Mouse (Mus musculus) spleen, postnatal 14 days (tissue): ENCODE data around the gene Cdkn1c.

ENCODE experiments used
- DNase-seq, 2 experiments: peaks; one replicate each; pipeline ENCODE4 v3.0.0; 2021 to 2022; ENCODE audit warnings: low spot score in 2 of 2

The Cdkn1c gene

GRCm38 (mm10) chr7:143460874-143461273, at the start of gene Cdkn1c:
Gene Cdkn1c, minus strand, starts transcription at chr7:143461050.
- peak; percentile 63 to 71 for DNase-seq

- no peak for DNase-seq
Observed at GRCm38 (mm10) chr7:143509566-143509965, 48.7 kb upstream of the Cdkn1c start.

GRCm38 (mm10) chr7:143506675-143507074, 45.8 kb upstream of the Cdkn1c start:
- peak in 1 of 2 experiments; percentile 51 for DNase-seq

- DNase-seq, result no peak
Observed at GRCm38 (mm10) chr7:143506271-143506670, 45.4 kb upstream of the Cdkn1c start.

GRCm38 (mm10) chr7:143505823-143506222, 45.0 kb upstream of the Cdkn1c start:
- peak; percentile 47 to 69 for DNase-seq

GRCm38 (mm10) chr7:143505411-143505810, 44.6 kb upstream of the Cdkn1c start:
- DNase-seq, result no peak

- no peak for DNase-seq
Observed at GRCm38 (mm10) chr7:143503926-143504325, 43.1 kb upstream of the Cdkn1c start.

- DNase-seq, result no peak
Observed at GRCm38 (mm10) chr7:143502418-143503200, 41.8 kb upstream of the Cdkn1c start, which contains the start of gene Phlda2. Gene Phlda2, minus strand, starts transcription at chr7:143503150.

- no peak for DNase-seq
Observed at GRCm38 (mm10) chr7:143501643-143502417, 41.0 kb upstream of the Cdkn1c start.

- no peak for DNase-seq
Observed at GRCm38 (mm10) chr7:143500912-143501311, 40.1 kb upstream of the Cdkn1c start.

GRCm38 (mm10) chr7:143498584-143498983, 37.7 kb upstream of the Cdkn1c start:
- no peak for DNase-seq

GRCm38 (mm10) chr7:143495104-143495961, 34.5 kb upstream of the Cdkn1c start:
- DNase-seq, result no peak

GRCm38 (mm10) chr7:143493616-143494126, 32.8 kb upstream of the Cdkn1c start:
- no peak for DNase-seq

- DNase-seq, result no peak
Observed at GRCm38 (mm10) chr7:143489735-143490134, 28.9 kb upstream of the Cdkn1c start.

- DNase-seq, result no peak
Observed at GRCm38 (mm10) chr7:143482541-143482940, 21.7 kb upstream of the Cdkn1c start.

GRCm38 (mm10) chr7:143481806-143482387, 21.0 kb upstream of the Cdkn1c start:
- no peak for DNase-seq

GRCm38 (mm10) chr7:143480498-143480897, 19.6 kb upstream of the Cdkn1c start:
- DNase-seq, result peak; percentile 33 to 60

GRCm38 (mm10) chr7:143477800-143478199, 16.9 kb upstream of the Cdkn1c start:
- no peak for DNase-seq

GRCm38 (mm10) chr7:143476702-143477335, 16.0 kb upstream of the Cdkn1c start:
- no peak for DNase-seq

GRCm38 (mm10) chr7:143475876-143476275, 15.0 kb upstream of the Cdkn1c start:
- DNase-seq, result no peak

- no peak for DNase-seq
Observed at GRCm38 (mm10) chr7:143474811-143475210, 14.0 kb upstream of the Cdkn1c start.
